ENCODE assay signal across 8 mouse cellular contexts in genomic region chr1:179960543-179960876, GRCm38 (mm10). TPM values are rescaled to one million over a fixed set of nuclear protein-coding genes. Genes with fewer than 3 reads are reported as not detected.
DNase-seq lines count a peak whose midpoint lies in the region; ATAC-seq lines count a peak whose summit lies in the region.

No protein-coding gene starts in this region.

- no peaks in the 10 kb centered on the region for H3K27me3 ChIP-seq in kidney, embryonic 16.5 days (ENCODE audit: insufficient read depth, low read length)
- H3K27me3 ChIP-seq in hindbrain, embryonic 15.5 days, result no peaks in the 10 kb centered on the region
- H3K27me3 ChIP-seq in midbrain, embryonic 15.5 days (replicated peaks), result no peaks in the 10 kb centered on the region

- ATAC-seq in kidney, embryonic 16.5 days (ENCODE audit: low FRiP score, low TSS enrichment), result no peak
- ATAC-seq in hindbrain, embryonic 15.5 days (ENCODE audit: low FRiP score, low read depth), result no peak
- ATAC-seq in midbrain, embryonic 15.5 days (replicated peaks), result no peak

- WGBS in kidney, embryonic 16.5 days, result 0% methylated on average over 9 of the region's 9 CpGs
- 0% methylated on average over 9 of the region's 9 CpGs for WGBS in hindbrain, embryonic 15.5 days
- WGBS in midbrain, embryonic 15.5 days, result under 1% methylated on average over 9 of the region's 9 CpGs

- H3K4me3 ChIP-seq in kidney, embryonic 16.5 days (ENCODE audit: low read length), result peak overlapping the region; percentile 90
- peak overlapping the region; percentile 74 for H3K4me3 ChIP-seq in brown adipose tissue, adult 24 weeks (ENCODE audit: insufficient read depth, low read depth, low read length)
- H3K4me3 ChIP-seq in hindbrain, embryonic 15.5 days, result peak overlapping the region; percentile 68
- peak overlapping the region; percentile 90 for H3K4me3 ChIP-seq in midbrain, embryonic 15.5 days

- H3K4me1 ChIP-seq in kidney, embryonic 16.5 days (ENCODE audit: insufficient read depth, low read length), result peaks cover 31% of the 10 kb centered on the region
- H3K4me1 ChIP-seq in brown adipose tissue, adult 24 weeks (ENCODE audit: control insufficient read depth, insufficient read depth, insufficient read length, low read length), result no peaks in the 10 kb centered on the region; the same call in none of the 2 replicates
- peaks cover 33% of the 10 kb centered on the region for H3K4me1 ChIP-seq in hindbrain, embryonic 15.5 days (replicated peaks)
- H3K4me1 ChIP-seq in midbrain, embryonic 15.5 days, result peaks cover 32% of the 10 kb centered on the region

- peak overlapping the region; percentile 98 for H3K27ac ChIP-seq in kidney, embryonic 16.5 days (ENCODE audit: low read length)
- peak overlapping the region; percentile 59 for H3K27ac ChIP-seq in brown adipose tissue, adult 24 weeks (replicated peaks; ENCODE audit: low read depth, low read length)
- peak overlapping the region; percentile 99 for H3K27ac ChIP-seq in hindbrain, embryonic 15.5 days (replicated peaks)
- peak overlapping the region; percentile 98 for H3K27ac ChIP-seq in midbrain, embryonic 15.5 days

- H3K4me2 ChIP-seq in kidney, embryonic 16.5 days (replicated peaks; ENCODE audit: low read depth, low read length), result peak overlapping the region; percentile 76
- H3K4me2 ChIP-seq in hindbrain, embryonic 15.5 days, result peak overlapping the region; percentile 81
- peak overlapping the region; percentile 82 for H3K4me2 ChIP-seq in midbrain, embryonic 15.5 days

- peak overlapping the region; percentile 98 for H3K9ac ChIP-seq in kidney, embryonic 16.5 days (replicated peaks; ENCODE audit: low read length)
- H3K9ac ChIP-seq in hindbrain, embryonic 15.5 days, result peak overlapping the region; percentile 97
- H3K9ac ChIP-seq in midbrain, embryonic 15.5 days, result peak overlapping the region; percentile 98

- no peaks in the 10 kb centered on the region for H3K9me3 ChIP-seq in kidney, embryonic 16.5 days (ENCODE audit: low read length)
- no peaks in the 10 kb centered on the region for H3K9me3 ChIP-seq in hindbrain, embryonic 15.5 days
- no peaks in the 10 kb centered on the region for H3K9me3 ChIP-seq in midbrain, embryonic 15.5 days

- DNase-seq in kidney, adult 18-20 months, result no peak
- no peak for DNase-seq in adrenal gland, postnatal 4 days (ENCODE audit: low spot score in 2 of 2)
- DNase-seq in layer of hippocampus, adult 11-12 months (ENCODE audit: low spot score), result no peak
- DNase-seq in T-cell, adult 2 months (ENCODE audit: low spot score), result no peak

- H3K36me3 ChIP-seq in kidney, embryonic 16.5 days (ENCODE audit: insufficient read depth, low read length), result no peaks in the 10 kb centered on the region
- H3K36me3 ChIP-seq in hindbrain, embryonic 15.5 days, result no peaks in the 10 kb centered on the region
- no peaks in the 10 kb centered on the region for H3K36me3 ChIP-seq in midbrain, embryonic 15.5 days (replicated peaks)

RNA-seq across cellular contexts. Expression of gene Cdc42bpa, which starts 0.2 kb away (rescaled TPM):
- 15.1 and 15.8 TPM in 2 replicates for polyA plus RNA-seq in kidney, embryonic 16.5 days (2015; fragmentation: Nextera tagmentation; extraction: Ambion mirVana)
- 24.6 and 25.6 TPM in 2 replicates for polyA plus RNA-seq in brown adipose tissue, adult 24 weeks (2012; ENCODE audit: insufficient read depth, insufficient read length, missing spikeins)
- polyA plus RNA-seq in hindbrain, embryonic 15.5 days (2015; fragmentation: Nextera tagmentation; extraction: Ambion mirVana), result 26.0 and 29.2 TPM in 2 replicates
- polyA plus RNA-seq in midbrain, embryonic 15.5 days (2015; fragmentation: Nextera tagmentation; extraction: Ambion mirVana), result 28.5 and 28.9 TPM in 2 replicates
- total RNA-seq in adrenal gland, postnatal 4 days (2021), result 10 to 100 TPM; 58.1 to 70.9 TPM
